Mouse (Mus musculus): ENCODE results near the gene Tbx4. TPM values are rescaled to one million over a fixed set of nuclear protein-coding genes. Genes with fewer than 3 reads are reported as not detected.

The Tbx4 gene
- polyA plus RNA-seq, 1 experiment = 80.4 TPM

- Histone ChIP-seq H3K4me3 (replicated peaks; ENCODE audit: extremely low read depth, low read depth, low read length) (peak overlapping the region; percentile 36), H3K4me1 (ENCODE audit: control insufficient read depth, insufficient read depth, low read length) (peaks cover 4% of the 10 kb centered on the region; the same call in 1 of the 2 replicates)
- no peak for TF ChIP-seq CTCF (IDR thresholded peaks at IDR 0.05; ENCODE audit: insufficient read depth, low read length)
- TF ChIP-seq POLR2A (IDR thresholded peaks at IDR 0.05; ENCODE audit: borderline replicate concordance, extremely low read depth, low read depth, low read length) = no peak
- no peak for DNase-seq
- 34% methylated on average over 21 of the region's 21 CpGs for WGBS
These were observed 45.4 kb upstream of the Tbx4 start for GRCm38 (mm10) chr11:85840803-85841145.

GRCm38 (mm10) chr11:85841211-85841681 lies 45.0 kb upstream of the Tbx4 start:
- DNase-seq = peak; percentile 38
- Histone ChIP-seq H3K4me1 (ENCODE audit: control insufficient read depth, insufficient read depth, low read length) (peaks cover 4% of the 10 kb centered on the region; the same call in 1 of the 2 replicates), H3K4me3 (replicated peaks; ENCODE audit: extremely low read depth, low read depth, low read length) (peak overlapping the region; percentile 36)
- 35% methylated on average over 8 of the region's 8 CpGs for WGBS
- no peak for TF ChIP-seq CTCF (IDR thresholded peaks at IDR 0.05; ENCODE audit: insufficient read depth, low read length)
- peak; percentile 67; the same call in 1 of the 2 replicates for TF ChIP-seq POLR2A (IDR thresholded peaks at IDR 0.05; ENCODE audit: borderline replicate concordance, extremely low read depth, low read depth, low read length)

- peak; percentile 53 for TF ChIP-seq CTCF (IDR thresholded peaks at IDR 0.05; ENCODE audit: insufficient read depth, low read length)
- TF ChIP-seq POLR2A (IDR thresholded peaks at IDR 0.05; ENCODE audit: borderline replicate concordance, extremely low read depth, low read depth, low read length) = peak; percentile 27; the same call in 1 of the 2 replicates
- peak overlapping the region; percentile 17 for H3K4me3 ChIP-seq (replicated peaks; ENCODE audit: extremely low read depth, low read depth, low read length)
- peak; percentile 66 for DNase-seq
- 2% methylated on average over 32 of the region's 32 CpGs for WGBS
- H3K4me1 ChIP-seq (ENCODE audit: control insufficient read depth, insufficient read depth, low read length) = peaks cover 4% of the 10 kb centered on the region; the same call in 1 of the 2 replicates
These were observed 44.2 kb upstream of the Tbx4 start for GRCm38 (mm10) chr11:85841980-85842379.

- Histone ChIP-seq H3K4me3 (replicated peaks; ENCODE audit: extremely low read depth, low read depth, low read length) (peak overlapping the region; percentile 6), H3K4me1 (ENCODE audit: control insufficient read depth, insufficient read depth, low read length) (peaks cover 8% of the 10 kb centered on the region; the same call in 1 of the 2 replicates)
- TF ChIP-seq CTCF (IDR thresholded peaks at IDR 0.05; ENCODE audit: insufficient read depth, low read length) = no peak
- peak; percentile 66; the same call in 1 of the 2 replicates for TF ChIP-seq POLR2A (IDR thresholded peaks at IDR 0.05; ENCODE audit: borderline replicate concordance, extremely low read depth, low read depth, low read length)
- DNase-seq = peak; percentile 17
- 9% methylated on average over 24 of the region's 24 CpGs for WGBS
These were observed 43.5 kb upstream of the Tbx4 start for GRCm38 (mm10) chr11:85842596-85843346.

GRCm38 (mm10) chr11:85843347-85843692 lies 42.9 kb upstream of the Tbx4 start:
- TF ChIP-seq CTCF (IDR thresholded peaks at IDR 0.05; ENCODE audit: insufficient read depth, low read length) (peak; percentile 42), POLR2A (IDR thresholded peaks at IDR 0.05; ENCODE audit: borderline replicate concordance, extremely low read depth, low read depth, low read length) (peak; percentile 48; the same call in 1 of the 2 replicates)
- peak overlapping the region; percentile 40 for H3K4me3 ChIP-seq (replicated peaks; ENCODE audit: extremely low read depth, low read depth, low read length)
- WGBS = under 1% methylated on average over 18 of the region's 18 CpGs
- peaks cover 8% of the 10 kb centered on the region; the same call in 1 of the 2 replicates for H3K4me1 ChIP-seq (ENCODE audit: control insufficient read depth, insufficient read depth, low read length)
- DNase-seq = peak; percentile 79

GRCm38 (mm10) chr11:85844144-85844965 lies 41.9 kb upstream of the Tbx4 start:
- TF ChIP-seq CTCF (IDR thresholded peaks at IDR 0.05; ENCODE audit: insufficient read depth, low read length) (peak; percentile 66), POLR2A (IDR thresholded peaks at IDR 0.05; ENCODE audit: borderline replicate concordance, extremely low read depth, low read depth, low read length) (peak; percentile 88; the same call in 1 of the 2 replicates)
- peak overlapping the region; percentile 64 for H3K4me3 ChIP-seq (replicated peaks; ENCODE audit: extremely low read depth, low read depth, low read length)
- WGBS = under 1% methylated on average over 54 of the region's 54 CpGs
- DNase-seq = peak; percentile 90
- H3K4me1 ChIP-seq (ENCODE audit: control insufficient read depth, insufficient read depth, low read length) = peaks cover 8% of the 10 kb centered on the region; the same call in 1 of the 2 replicates

GRCm38 (mm10) chr11:85844971-85845370 lies 41.3 kb upstream of the Tbx4 start:
- Histone ChIP-seq H3K4me1 (ENCODE audit: control insufficient read depth, insufficient read depth, low read length) (peaks cover 8% of the 10 kb centered on the region; the same call in 1 of the 2 replicates), H3K4me3 (replicated peaks; ENCODE audit: extremely low read depth, low read depth, low read length) (no peak overlapping the region)
- WGBS = 43% methylated on average over 5 of the region's 5 CpGs
- TF ChIP-seq CTCF (IDR thresholded peaks at IDR 0.05; ENCODE audit: insufficient read depth, low read length) (no peak), POLR2A (IDR thresholded peaks at IDR 0.05; ENCODE audit: borderline replicate concordance, extremely low read depth, low read depth, low read length) (no peak)
- DNase-seq = no peak

- 52% methylated on average over 5 of the region's 5 CpGs for WGBS
- DNase-seq = no peak
- H3K4me1 ChIP-seq (ENCODE audit: control insufficient read depth, insufficient read depth, low read length) = peaks cover 8% of the 10 kb centered on the region; the same call in 1 of the 2 replicates
- H3K4me3 ChIP-seq (replicated peaks; ENCODE audit: extremely low read depth, low read depth, low read length) = no peak overlapping the region
- TF ChIP-seq CTCF (IDR thresholded peaks at IDR 0.05; ENCODE audit: insufficient read depth, low read length) = no peak
- TF ChIP-seq POLR2A (IDR thresholded peaks at IDR 0.05; ENCODE audit: borderline replicate concordance, extremely low read depth, low read depth, low read length) = no peak
These were observed 40.3 kb upstream of the Tbx4 start for GRCm38 (mm10) chr11:85845921-85846320.

GRCm38 (mm10) chr11:85846509-85846908 lies 39.7 kb upstream of the Tbx4 start:
- peaks cover 8% of the 10 kb centered on the region; the same call in 1 of the 2 replicates for H3K4me1 ChIP-seq (ENCODE audit: control insufficient read depth, insufficient read depth, low read length)
- TF ChIP-seq CTCF (IDR thresholded peaks at IDR 0.05; ENCODE audit: insufficient read depth, low read length) = no peak
- peak; percentile 45; the same call in 1 of the 2 replicates for TF ChIP-seq POLR2A (IDR thresholded peaks at IDR 0.05; ENCODE audit: borderline replicate concordance, extremely low read depth, low read depth, low read length)
- DNase-seq = peak; percentile 48
- WGBS = 34% methylated on average over 4 of the region's 4 CpGs
- no peak overlapping the region for H3K4me3 ChIP-seq (replicated peaks; ENCODE audit: extremely low read depth, low read depth, low read length)
